Mouse (Mus musculus) c-Kit-negative CD71-positive TER-119-positive erythroid progenitor cells, embryonic 14.5 days (primary cell): Measurements from ENCODE around the gene Alms1.
"Not testable (repeated sequence)": the region's sequence is repeated elsewhere in the genome, so short reads cannot be mapped to it uniquely, and the experiment has no call there.

Experiments used
- DNase-seq: peaks from one replicate; pipeline ENCODE4 v3.0.0-alpha.2; 2013; ENCODE audit warnings: low read depth, low spot score

The Alms1 gene

DNA sequence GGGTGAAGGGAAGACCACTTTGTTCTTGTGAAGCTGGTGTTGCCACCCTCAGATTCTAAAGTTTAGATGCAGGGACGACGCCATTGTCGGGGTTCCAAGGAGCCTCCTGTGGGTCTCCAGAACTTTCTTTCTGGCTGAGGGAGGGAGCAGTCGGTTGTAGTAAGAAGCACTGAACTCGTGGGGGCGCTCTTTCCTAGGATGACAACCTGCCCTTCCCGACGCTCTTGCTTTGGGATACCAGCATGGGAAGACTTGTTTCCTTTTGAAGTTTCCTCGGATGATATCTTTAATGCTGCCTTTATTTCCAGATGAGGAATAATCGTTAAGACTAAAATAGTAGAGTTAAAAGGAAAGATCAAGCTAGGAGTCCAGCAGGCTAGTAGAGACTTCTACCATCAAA, 125.8 kb downstream of the Alms1 start, which contains the start of gene Nat8f7:
Gene Nat8f7, minus strand, starts transcription at position 101 of the 400 bp plus-strand sequence.
- DNase-seq = not testable (repeated sequence)
